Mouse (Mus musculus) CH12.LX (cell line): ENCODE data around the gene Cacna1i. TPM values are rescaled to one million over a fixed set of nuclear protein-coding genes. Genes with fewer than 3 reads are reported as not detected.

ENCODE experiments used
- DNase-seq: peaks from one replicate; pipeline ENCODE4 v3.0.0-alpha.2; 2013; ENCODE audit errors: extremely low read depth
- H3K27ac ChIP-seq: 2 replicates; pipeline ENCODE4 v1.5.1; 2012; ENCODE audit warnings: low read depth, mild to moderate bottlenecking, control low read depth, moderate library complexity; ENCODE audit not compliant: insufficient read depth
- H3K27me3 ChIP-seq: replicated peaks from 2 replicates; pipeline ENCODE3; 2012; ENCODE audit warnings: inconsistent platforms
- H3K36me3 ChIP-seq, 2 experiments: replicated peaks in 1 of 2; 2 replicates each; pipeline versions ENCODE3 to v1.6.1; 2012; ENCODE audit warnings: inconsistent platforms in 1 of 2, low read length in 1 of 2, mild to moderate bottlenecking in 1 of 2, mixed read lengths in 1 of 2, moderate library complexity in 1 of 2; ENCODE audit not compliant: control insufficient read depth in 1 of 2, insufficient read depth in 1 of 2
- H3K4me1 ChIP-seq, 2 experiments: 2 replicates each; pipeline ENCODE4 v1.6.1; 2012; ENCODE audit warnings: inconsistent platforms in 1 of 2, moderate library complexity in 1 of 2; ENCODE audit not compliant: insufficient read depth in 2 of 2, control insufficient read depth in 1 of 2
- H3K4me2 ChIP-seq: 2 replicates; pipeline ENCODE4 v1.6.1; 2012; ENCODE audit warnings: low read depth, mild to moderate bottlenecking, control low read depth; ENCODE audit not compliant: poor library complexity, insufficient read depth, severe bottlenecking
- H3K4me3 ChIP-seq, 3 experiments: fragments of 150-350 bp in 1 of 3; sonication (generic) in 1 of 3; replicated peaks in 1 of 3; 2 replicates each; pipeline versions ENCODE3 to v1.5.1; 2011 to 2012; ENCODE audit warnings: low read depth in 2 of 3, low read length in 2 of 3, mild to moderate bottlenecking in 2 of 3, moderate library complexity in 2 of 3, control low read depth in 1 of 3, improper control_type of control experiment in 1 of 3, inconsistent platforms in 1 of 3, mixed read lengths in 1 of 3; ENCODE audit not compliant: poor library complexity in 1 of 3
- H3K79me2 ChIP-seq: replicated peaks from 2 replicates; pipeline ENCODE4 v1.6.1; 2012; ENCODE audit warnings: mild to moderate bottlenecking, moderate library complexity; ENCODE audit not compliant: control insufficient read depth, poor library complexity, insufficient read depth, severe bottlenecking; ENCODE audit errors: extremely low read depth
- H3K9ac ChIP-seq: 2 replicates; pipeline ENCODE4 v1.6.1; 2012; ENCODE audit warnings: low read depth, mild to moderate bottlenecking, control low read depth, moderate library complexity; ENCODE audit not compliant: insufficient read depth
- H3K9me3 ChIP-seq: replicated peaks from 2 replicates; pipeline ENCODE3; 2012; ENCODE audit warnings: low read length, inconsistent platforms, mixed read lengths
- BHLHE40 ChIP-seq: IDR thresholded peaks from 2 replicates; pipeline ENCODE4 v1.6.1; 2011; ENCODE audit warnings: mild to moderate bottlenecking, low read depth, low read length, improper control_type of control experiment
- ELF1 ChIP-seq: IDR thresholded peaks from 2 replicates; pipeline ENCODE4 v1.6.1; 2014; ENCODE audit warnings: low read depth, mild to moderate bottlenecking, inconsistent platforms, low read length, improper control_type of control experiment
- IRF4 ChIP-seq: IDR thresholded peaks from 2 replicates; pipeline ENCODE4 v1.6.1; 2014; ENCODE audit warnings: low read depth, mild to moderate bottlenecking, inconsistent platforms, low read length, improper control_type of control experiment
- MAFK ChIP-seq: IDR thresholded peaks from 2 replicates; pipeline ENCODE4 v1.6.1; 2011; ENCODE audit warnings: low read length, improper control_type of control experiment; ENCODE audit not compliant: insufficient replicate concordance
- MAZ ChIP-seq: IDR thresholded peaks from 2 replicates; pipeline ENCODE4 v1.6.1; 2012; ENCODE audit warnings: low read depth, mild to moderate bottlenecking, inconsistent platforms, low read length, improper control_type of control experiment, moderate library complexity
- MYC ChIP-seq: IDR thresholded peaks from 2 replicates; pipeline ENCODE4 v1.6.1; 2011; ENCODE audit warnings: low read depth, mild to moderate bottlenecking, improper control_type of control experiment, low read length
- PAX5 ChIP-seq: IDR thresholded peaks from 2 replicates; pipeline ENCODE4 v1.6.1; 2012; ENCODE audit warnings: low read length, inconsistent platforms, mixed read lengths
- POLR2A ChIP-seq: IDR thresholded peaks from 2 replicates; pipeline ENCODE4 v1.6.1; 2011; ENCODE audit warnings: low read depth, mild to moderate bottlenecking, improper control_type of control experiment, low read length
- RAD21 ChIP-seq: IDR thresholded peaks from 2 replicates; pipeline ENCODE4 v1.6.1; 2011; ENCODE audit warnings: low read depth, mild to moderate bottlenecking, low read length, improper control_type of control experiment, moderate library complexity
- RCOR1 ChIP-seq: conservative IDR thresholded peaks from 2 replicates; pipeline ENCODE4 v1.6.1; 2012; ENCODE audit warnings: low read depth, mild to moderate bottlenecking, inconsistent platforms, low read length, improper control_type of control experiment
- SIN3A ChIP-seq: IDR thresholded peaks from 2 replicates; pipeline ENCODE4 v1.6.1; 2012; ENCODE audit warnings: low read length, improper control_type of control experiment, inconsistent platforms
- SMC3 ChIP-seq: IDR thresholded peaks from 2 replicates; pipeline ENCODE4 v1.6.1; 2011; ENCODE audit warnings: low read depth, low read length, improper control_type of control experiment
- TBP ChIP-seq: conservative IDR thresholded peaks from 2 replicates; pipeline ENCODE4 v1.6.1; 2011; ENCODE audit warnings: low read depth, low read length, improper control_type of control experiment
- TCF12 ChIP-seq: IDR thresholded peaks from 2 replicates; pipeline ENCODE4 v1.6.1; 2014; ENCODE audit warnings: low read depth, mild to moderate bottlenecking, inconsistent platforms, low read length, improper control_type of control experiment
- UBTF ChIP-seq: IDR thresholded peaks from 2 replicates; pipeline ENCODE4 v1.6.1; 2012; ENCODE audit warnings: low read depth, mild to moderate bottlenecking, inconsistent platforms, low read length, improper control_type of control experiment, moderate library complexity
- USF1 ChIP-seq: IDR thresholded peaks from 2 replicates; pipeline ENCODE4 v1.6.1; 2014; ENCODE audit warnings: low read depth, mild to moderate bottlenecking, inconsistent platforms, low read length, improper control_type of control experiment
- USF2 ChIP-seq: conservative IDR thresholded peaks from 2 replicates; pipeline ENCODE4 v1.6.1; 2011; ENCODE audit warnings: low read depth, low read length, improper control_type of control experiment
- ZC3H11A ChIP-seq: IDR thresholded peaks from 2 replicates; pipeline ENCODE4 v1.6.1; 2012; ENCODE audit warnings: low read depth, mild to moderate bottlenecking, inconsistent platforms, low read length, improper control_type of control experiment
- ZKSCAN1 ChIP-seq: IDR thresholded peaks from 2 replicates; pipeline ENCODE4 v1.6.1; 2012; ENCODE audit warnings: low read depth, inconsistent platforms, low read length, improper control_type of control experiment, borderline replicate concordance
- ZMIZ1 ChIP-seq: IDR thresholded peaks from 2 replicates; pipeline ENCODE4 v1.6.1; 2012; ENCODE audit warnings: low read depth, mild to moderate bottlenecking, inconsistent platforms, low read length, improper control_type of control experiment
- ZNF384 ChIP-seq: IDR thresholded peaks from 2 replicates; pipeline ENCODE4 v1.6.1; 2012; ENCODE audit warnings: low read depth, low read length, improper control_type of control experiment, inconsistent platforms
- dilution Hi-C: fragments of 300-500 bp; cut with MboI; formaldehyde crosslinking; loops from 2 replicates; pipeline ENCODE4 v1.14.3; 2020; ENCODE audit warnings: low sequenced_read_pairs; ENCODE audit not compliant: extremely low pct_unique_long_range_greater_than_20kb, extremely low pct_ligation_motif_present
- in situ Hi-C: fragments of 300-500 bp; cut with MboI; formaldehyde crosslinking; loops from 3 replicates; pipeline ENCODE4 v1.14.3; 2019; ENCODE audit warnings: low sequenced_read_pairs, low pct_ligation_motif_present, low pct_unique_long_range_greater_than_20kb, mixed read lengths
- polyA plus RNA-seq: library from polyadenylated mRNA; unstranded; fragments of >175 nt; gene quantifications from 2 replicates; pipeline ENCODE4 v1.2.1, GENCODE M21; 2012; ENCODE audit warnings: low read depth; ENCODE audit not compliant: insufficient read length
- total RNA-seq, 2 experiments: library from RNA; depleted of rRNA; stranded (reverse); fragments of 300-350 nt in 1 of 2; fragments of >200 nt in 1 of 2; gene quantifications; 2 replicates each; pipeline ENCODE4 v1.2.3; 2012 to 2014

Gene Cacna1i
- total and polyA plus RNA-seq, 3 experiments: under 0.01 TPM; not detected in 2

DNA sequence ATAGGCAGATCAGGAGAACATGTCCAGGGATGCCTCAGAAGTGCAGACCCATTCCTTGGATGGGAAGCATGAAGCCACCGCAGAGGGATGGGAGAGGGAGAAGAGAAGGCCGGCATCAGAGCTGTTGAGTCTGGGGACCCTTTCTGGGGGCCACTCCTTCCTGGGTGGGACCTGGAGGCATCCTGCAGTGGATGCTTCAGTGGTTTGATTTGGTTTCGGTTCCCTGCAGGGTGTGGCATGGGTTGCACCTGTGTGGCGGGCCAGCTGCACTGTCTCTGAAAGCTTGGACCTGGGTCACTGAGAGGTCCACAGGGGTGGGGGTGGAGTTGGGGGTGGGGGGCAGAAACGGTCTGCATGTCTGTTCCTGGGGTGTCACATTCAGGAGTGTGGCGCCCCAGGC is 32.9 kb downstream of the Cacna1i start (continued):
- TF ChIP-seq ZC3H11A: no peak
- peak; percentile 51; the same call in 1 of the 2 replicates for TF ChIP-seq SIN3A
- TF ChIP-seq RCOR1: 0 out of 2 replicates have a peak, but pooled peaks have one; percentile 41
- no peak for TF ChIP-seq ZNF384
- TF ChIP-seq IRF4: peak; percentile 82
- TF ChIP-seq MAZ: no peak
- TF ChIP-seq RAD21: no peak
- peak; percentile 30; the same call in 1 of the 2 replicates for TF ChIP-seq BHLHE40
- TF ChIP-seq USF1: no peak
- peak; percentile 96 for TF ChIP-seq TCF12
- no peak for TF ChIP-seq ELF1
- no peak for TF ChIP-seq TBP
- no peak for TF ChIP-seq ZKSCAN1
- TF ChIP-seq USF2: no peak
- no peak for TF ChIP-seq UBTF
- TF ChIP-seq SMC3: no peak
- TF ChIP-seq ZMIZ1: no peak
- no peak for TF ChIP-seq MAFK
- TF ChIP-seq MYC: no peak

DNA sequence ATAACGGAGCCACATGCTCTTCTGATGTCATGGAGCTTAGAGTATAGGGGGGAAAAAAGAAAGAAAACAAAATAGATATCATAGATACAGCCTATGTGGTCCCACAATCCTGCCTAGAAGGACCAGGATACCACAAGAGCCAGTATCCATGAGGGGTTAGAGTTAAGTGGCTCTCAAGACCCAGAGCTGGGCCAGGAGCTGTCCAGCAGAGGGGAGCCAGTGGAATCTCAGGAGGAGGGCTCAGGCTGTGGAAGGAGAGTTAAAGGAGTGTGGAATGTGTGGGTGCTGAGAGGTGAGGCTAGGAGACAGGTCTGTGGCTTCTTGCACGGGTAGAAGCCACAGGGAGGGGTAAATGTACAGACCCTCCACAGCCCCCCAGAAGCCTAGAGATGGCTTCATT is 38.2 kb downstream of the Cacna1i start:
- Histone ChIP-seq H3K4me1 (peaks cover 6 to 18% of the 10 kb centered on the region in 2 experiments), H3K4me2 (no peak overlapping the region), H3K79me2 (no peaks in the 10 kb centered on the region), H3K4me3 (no peak overlapping the region), H3K9me3 (no peaks in the 10 kb centered on the region), H3K36me3 (no peaks in the 10 kb centered on the region)
- in situ Hi-C loops: no loop called here
- no peak for DNase-seq
- TF ChIP-seq PAX5 (no peak), POLR2A (no peak)
- TF ChIP-seq, all 38 proteins: peak for 0
- Histone ChIP-seq H3K9ac (no peak overlapping the region), H3K27me3 (peaks cover 99% of the 10 kb centered on the region), H3K27ac (no peak overlapping the region)
- dilution Hi-C loops: no loop called here
